Mouse (Mus musculus): ENCODE data around the gene Ttll5. TPM values are rescaled to one million over a fixed set of nuclear protein-coding genes. Genes with fewer than 3 reads are reported as not detected.
A peak's percentile ranks its signal among the peaks of the same experiment; 100 is the strongest.

Gene Ttll5
- total RNA-seq, 2 experiments from 2014 or later, result 16.6 to 17.6 TPM

GRCm38 (mm10) chr12:85837765-85838164 is 13.3 kb downstream of the Ttll5 start:
- no peak for DNase-seq (ENCODE audit: low spot score in 2 of 2)

DNA sequence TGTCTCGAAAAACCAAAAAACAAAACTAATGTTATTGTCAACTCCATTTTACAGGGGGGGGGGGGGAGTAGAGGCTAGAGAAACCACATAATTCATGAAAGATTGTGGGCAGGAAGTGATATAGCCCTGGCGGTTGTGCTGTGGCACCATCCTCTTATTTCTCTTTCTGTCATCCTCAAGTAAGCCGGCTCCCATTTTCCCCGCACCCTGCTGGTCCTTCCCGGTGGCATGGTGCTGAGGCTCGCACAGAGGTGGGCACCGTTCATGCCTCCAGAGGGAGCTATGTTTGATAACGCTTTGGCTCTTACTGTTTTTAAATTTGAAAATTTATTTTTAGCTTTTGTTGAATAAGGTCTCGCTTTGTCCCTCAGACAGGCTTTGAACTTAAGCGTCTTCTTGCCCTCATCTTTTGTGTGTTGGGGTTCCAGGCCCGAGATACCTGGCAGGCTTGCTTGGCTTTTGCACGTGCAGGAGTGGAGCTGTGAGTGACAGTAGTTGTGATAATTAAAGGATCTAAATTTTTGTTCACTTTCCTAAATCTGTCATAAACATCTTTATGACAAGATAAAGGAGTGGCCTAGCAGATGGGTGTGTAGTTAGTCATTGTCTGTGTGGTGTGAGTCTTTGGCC is 15.0 kb downstream of the Ttll5 start:
- no peak for DNase-seq (ENCODE audit: low spot score in 2 of 2)

- peak in 1 of 2 experiments; percentile 33 for DNase-seq (ENCODE audit: low spot score in 2 of 2)
These were observed 23.9 kb downstream of the Ttll5 start for GRCm38 (mm10) chr12:85848164-85848958.

DNA sequence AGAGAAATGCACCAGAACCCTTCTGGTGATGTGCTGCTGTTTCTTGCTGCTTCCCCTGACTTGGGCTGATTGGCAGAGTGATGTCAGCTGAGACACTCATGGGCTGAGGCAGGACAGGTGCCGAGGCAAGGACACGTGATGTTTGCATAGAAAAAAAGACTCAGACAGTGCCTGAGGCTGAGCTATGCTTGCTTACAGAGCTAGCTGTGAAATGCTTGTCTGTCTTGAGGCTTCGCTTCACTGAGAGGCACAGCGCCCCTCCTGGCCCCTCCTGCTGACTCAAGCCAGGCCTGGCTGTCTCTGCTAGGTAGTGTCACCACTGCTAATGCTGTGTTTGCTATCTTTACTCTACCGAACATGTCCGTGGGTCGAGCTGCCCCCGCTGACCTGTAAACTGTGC is 26.2 kb downstream of the Ttll5 start:
- DNase-seq (ENCODE audit: low spot score in 2 of 2), result no peak

- no peak for DNase-seq (ENCODE audit: low spot score in 2 of 2)
These were observed 29.4 kb downstream of the Ttll5 start for GRCm38 (mm10) chr12:85853836-85854235.

DNA sequence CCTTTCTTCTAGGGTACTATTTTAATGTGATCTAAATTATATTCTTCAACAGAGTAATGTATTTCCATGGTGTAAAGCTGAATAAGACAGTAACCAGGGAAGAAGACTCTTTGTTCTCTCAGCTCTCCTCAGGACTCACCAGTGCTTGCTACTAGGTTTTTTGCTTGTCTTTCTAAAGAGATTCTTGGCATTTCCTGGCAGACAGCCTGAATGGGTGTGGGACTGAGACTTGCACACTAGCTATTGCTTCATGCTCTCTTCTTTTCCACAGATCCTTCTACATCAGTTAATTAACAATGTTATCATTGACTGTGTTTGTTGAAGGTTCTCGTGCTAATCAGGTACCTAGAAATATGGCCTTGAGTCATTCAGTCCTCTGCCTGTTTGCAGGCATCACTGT is 29.8 kb downstream of the Ttll5 start:
- no peak for DNase-seq (ENCODE audit: low spot score in 2 of 2)

- DNase-seq (ENCODE audit: low spot score in 2 of 2), result no peak
These were observed 32.8 kb downstream of the Ttll5 start for GRCm38 (mm10) chr12:85857300-85857699.

DNA sequence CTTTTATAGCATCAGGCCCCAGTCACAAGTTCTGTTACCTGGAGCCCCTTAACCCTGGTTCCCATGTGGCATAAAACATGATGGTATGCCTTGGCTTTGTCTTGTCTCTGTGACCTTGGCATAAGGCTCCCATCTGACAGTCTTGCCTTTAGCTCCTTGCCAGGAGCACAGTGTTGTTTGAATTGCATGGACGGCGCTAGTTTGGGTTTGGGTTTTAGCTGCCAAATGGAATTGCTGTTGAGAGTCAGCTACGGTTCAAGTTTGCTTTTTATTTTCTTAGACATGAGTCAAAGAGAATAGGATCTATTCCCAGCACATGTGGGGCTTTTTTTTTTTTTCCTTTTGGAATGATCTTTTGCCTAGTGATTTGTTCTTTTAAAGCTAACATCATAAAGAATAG is 34.7 kb downstream of the Ttll5 start:
- DNase-seq (ENCODE audit: low spot score in 2 of 2), result peak in 1 of 2 experiments; percentile 18

DNA sequence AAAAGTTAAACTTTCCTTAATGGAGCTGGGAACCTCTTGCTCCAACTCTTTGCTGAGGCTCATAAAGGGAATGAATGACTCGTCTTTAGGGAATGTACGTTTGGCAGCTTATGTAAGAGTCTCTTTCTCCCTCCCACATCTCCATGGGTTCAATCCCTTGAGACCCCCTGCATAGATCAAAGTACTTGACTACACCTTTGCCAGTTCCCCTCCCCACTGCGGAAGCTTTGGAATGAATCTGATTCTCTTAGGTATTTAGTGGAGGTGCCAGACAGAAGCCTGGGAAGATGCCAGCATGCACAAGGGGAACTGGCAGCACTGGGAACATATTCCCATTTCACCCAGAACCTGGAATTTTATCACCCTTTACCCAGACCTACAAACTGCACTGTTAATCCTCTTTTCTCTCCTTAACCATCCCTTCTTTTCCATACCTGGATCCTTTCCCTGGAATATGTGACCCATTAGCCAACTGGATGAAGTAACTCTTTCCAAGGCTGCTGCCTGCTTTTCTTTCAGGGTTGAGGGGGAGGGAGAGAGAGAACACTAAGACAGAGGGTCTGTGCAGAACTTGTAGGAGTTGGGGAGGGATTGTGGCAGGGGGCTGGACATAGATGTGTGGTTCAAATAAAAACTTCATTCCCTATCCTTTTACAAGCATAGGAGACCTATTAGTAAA is 35.2 kb downstream of the Ttll5 start:
- DNase-seq (ENCODE audit: low spot score in 2 of 2), result peak in 1 of 2 experiments; percentile 23

DNA sequence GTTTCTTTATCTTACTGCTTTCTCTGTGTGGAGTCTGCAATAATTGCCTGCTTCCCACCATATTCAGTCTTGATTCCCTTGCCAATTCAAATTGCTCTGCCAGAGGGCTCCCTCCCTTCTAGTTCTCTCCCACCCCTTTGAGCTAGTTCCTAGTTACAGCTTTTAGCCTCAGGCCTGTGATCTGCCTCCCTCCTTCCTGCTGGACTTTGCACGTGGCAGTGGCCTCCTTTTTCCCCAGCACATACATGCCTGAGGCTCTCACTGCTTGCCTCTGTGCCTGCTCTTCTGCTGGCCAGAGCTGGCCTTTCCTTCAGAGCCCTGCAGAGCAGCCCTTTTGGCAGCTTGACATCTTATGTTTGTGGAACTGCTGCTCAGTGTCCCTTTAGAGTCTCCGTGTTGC is 38.1 kb downstream of the Ttll5 start:
- peak in 1 of 2 experiments; percentile 22 for DNase-seq (ENCODE audit: low spot score in 2 of 2)

DNA sequence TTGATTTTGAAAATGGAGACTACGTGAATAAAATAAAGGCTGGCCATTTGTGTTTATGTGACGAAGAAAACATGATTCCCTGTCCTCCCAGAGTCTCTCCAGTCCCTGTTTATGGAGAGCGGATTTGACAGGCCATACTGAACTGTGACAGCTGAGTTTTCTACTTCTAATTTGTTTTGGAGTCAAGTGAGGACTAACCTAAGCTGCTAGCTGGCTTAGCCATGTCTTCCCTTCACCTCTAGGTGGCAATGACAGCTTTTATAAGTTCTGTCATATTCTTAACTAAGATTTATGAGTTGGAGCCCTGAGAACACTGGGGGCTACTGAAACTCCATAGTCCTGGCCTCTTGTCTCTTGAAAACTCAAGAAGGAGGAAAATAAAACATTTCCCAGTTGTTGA is 41.1 kb downstream of the Ttll5 start:
- DNase-seq (ENCODE audit: low spot score in 2 of 2), result no peak

DNA sequence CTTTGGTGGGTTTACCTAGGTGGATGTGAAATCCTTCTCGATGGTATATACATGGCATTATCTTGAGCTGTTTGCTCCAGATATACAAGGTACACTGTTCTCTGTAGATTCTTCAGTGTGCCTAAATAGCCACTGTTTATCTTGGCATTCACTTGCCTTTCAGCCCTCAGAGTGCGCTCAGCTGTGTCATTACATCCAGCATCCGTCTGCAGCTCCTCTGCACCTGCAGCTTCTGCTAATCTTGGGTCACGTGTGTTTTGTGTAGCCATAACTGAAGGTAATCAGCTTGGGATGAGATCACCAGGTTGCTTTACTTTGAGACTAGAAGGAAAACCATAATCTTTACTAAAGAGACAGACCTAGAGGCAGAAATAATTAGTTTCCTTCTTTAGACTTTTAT is 42.2 kb downstream of the Ttll5 start:
- no peak for DNase-seq (ENCODE audit: low spot score in 2 of 2)

GRCm38 (mm10) chr12:85867125-85867524 is 42.7 kb downstream of the Ttll5 start:
- DNase-seq (ENCODE audit: low spot score in 2 of 2), result no peak

GRCm38 (mm10) chr12:85869423-85869822 is 45.0 kb downstream of the Ttll5 start:
- DNase-seq (ENCODE audit: low spot score in 2 of 2), result peak in 1 of 2 experiments; percentile 76

- peak in 1 of 2 experiments; percentile 47 for DNase-seq (ENCODE audit: low spot score in 2 of 2)
These were observed 55.3 kb downstream of the Ttll5 start for GRCm38 (mm10) chr12:85879631-85880314.

DNA sequence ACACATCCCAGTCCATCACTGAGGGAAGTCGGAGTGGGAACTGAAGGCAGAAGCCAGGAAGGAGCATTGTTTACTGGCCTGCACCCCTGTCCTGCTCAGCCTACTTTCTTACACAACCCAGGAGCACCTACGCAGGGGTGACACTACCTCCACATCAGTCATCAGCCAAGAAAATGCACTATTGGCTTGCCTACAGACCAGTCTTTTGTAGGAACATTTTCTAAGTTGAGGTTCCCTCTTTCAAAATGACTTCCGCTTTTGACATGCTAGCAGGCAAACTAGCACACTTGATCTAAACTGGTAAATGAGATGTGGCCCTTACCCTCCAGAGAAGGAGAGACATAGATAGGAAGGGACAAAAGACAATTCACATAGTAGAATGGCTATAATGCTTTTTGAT is 60.6 kb downstream of the Ttll5 start:
- no peak for DNase-seq (ENCODE audit: low spot score in 2 of 2)

GRCm38 (mm10) chr12:85890054-85890453 is 65.6 kb downstream of the Ttll5 start:
- no peak for DNase-seq (ENCODE audit: low spot score in 2 of 2)

DNA sequence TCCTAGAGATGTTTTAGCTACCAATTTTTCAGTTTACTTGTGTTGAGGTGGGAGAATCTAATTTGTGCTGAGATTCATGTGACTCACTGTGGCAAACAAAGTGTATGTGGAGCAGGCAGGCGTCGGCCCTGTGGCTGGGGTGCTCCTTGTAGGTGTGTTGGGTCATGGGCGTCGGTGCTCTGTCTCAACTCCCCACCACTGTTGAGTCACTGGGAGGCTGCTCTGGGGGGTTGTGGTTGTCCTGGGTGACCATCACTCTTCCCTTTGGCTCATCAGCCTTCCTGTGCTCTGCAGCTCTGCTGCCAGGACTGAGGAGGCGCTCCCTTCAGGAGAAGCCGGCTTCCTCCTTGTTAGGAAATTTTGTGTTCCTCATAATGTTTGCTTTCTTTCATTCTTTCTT is 79.5 kb downstream of the Ttll5 start:
- DNase-seq (ENCODE audit: low spot score in 2 of 2), result no peak

DNA sequence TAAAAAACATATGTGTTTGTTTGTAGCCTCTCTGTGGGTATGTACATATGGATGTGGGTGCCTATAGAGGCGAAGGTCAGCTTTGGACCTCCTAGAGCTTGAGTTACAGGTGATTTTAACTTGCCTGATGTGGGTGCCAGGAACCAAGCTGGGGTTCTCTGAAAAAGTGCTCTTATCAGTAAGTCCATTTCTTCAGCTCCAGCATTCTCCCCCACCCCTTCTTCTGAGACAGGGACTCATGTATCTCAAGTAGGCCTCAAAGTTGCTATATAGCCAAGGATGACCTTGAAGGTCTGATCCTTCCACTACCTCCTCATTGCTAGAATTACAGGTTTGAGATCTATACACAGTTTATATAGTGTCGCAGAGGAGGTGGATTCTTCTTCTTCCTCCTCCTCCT is 81.2 kb downstream of the Ttll5 start:
- DNase-seq (ENCODE audit: low spot score in 2 of 2), result no peak

- DNase-seq (ENCODE audit: low spot score in 2 of 2), result no peak
These were observed 83.4 kb downstream of the Ttll5 start for GRCm38 (mm10) chr12:85907896-85908295.

DNA sequence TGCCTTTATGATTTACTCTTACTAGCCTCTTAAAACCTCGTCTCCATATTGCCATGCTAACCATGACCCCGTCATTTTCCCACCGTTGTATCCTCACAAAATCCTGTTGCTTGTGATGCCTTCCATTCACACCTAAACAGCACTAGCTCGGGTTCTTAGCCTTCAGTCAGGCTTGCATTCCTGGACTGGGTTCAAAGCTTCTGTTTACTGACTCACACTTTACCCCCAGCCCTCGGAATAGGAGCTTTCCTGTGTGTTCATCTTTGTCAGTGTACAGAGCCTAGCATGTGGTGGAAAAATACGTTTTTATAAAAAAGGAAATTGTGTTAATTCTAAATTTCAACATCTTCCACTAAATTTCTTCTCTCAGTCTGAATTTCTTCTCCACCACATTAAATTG is 86.4 kb downstream of the Ttll5 start:
- DNase-seq (ENCODE audit: low spot score in 2 of 2), result no peak

Measured in gastrocnemius, postnatal 4 days (tissue).